Mouse (Mus musculus): ENCODE data around the gene Rad51b. TPM values are rescaled to one million over a fixed set of nuclear protein-coding genes. Genes with fewer than 3 reads are reported as not detected.

The Rad51b gene
- polyA plus RNA-seq, 1 experiment = 13.8 TPM

GRCm38 (mm10) chr12:79735341-79735785 is 438.3 kb downstream of the Rad51b start:
- TF ChIP-seq CTCF (IDR thresholded peaks at IDR 0.05; ENCODE audit: low read depth, low read length) (no peak), POLR2A (IDR thresholded peaks at IDR 0.05; ENCODE audit: insufficient read depth, low read length) (no peak), EP300 (IDR thresholded peaks at IDR 0.05; ENCODE audit: insufficient read depth, low read depth, low read length) (no peak)
- Histone ChIP-seq H3K27ac (ENCODE audit: insufficient read depth, low read length) (no peak overlapping the region), H3K9ac (ENCODE audit: low read depth, poor library complexity, severe bottlenecking) (no peak overlapping the region), H3K4me1 (ENCODE audit: control insufficient read depth, insufficient read depth, low read length) (no peaks in the 10 kb centered on the region), H3K27me3 (ENCODE audit: control insufficient read depth, insufficient read depth, low read length, poor library complexity, severe bottlenecking) (no peaks in the 10 kb centered on the region), H3K36me3 (ENCODE audit: control insufficient read depth, insufficient read depth, low read length, poor library complexity, severe bottlenecking) (no peaks in the 10 kb centered on the region), H3K9me3 (replicated peaks; ENCODE audit: control insufficient read depth, insufficient read depth, low read length, poor library complexity, severe bottlenecking) (no peaks in the 10 kb centered on the region), H3K4me3 (ENCODE audit: low read depth, low read length) (no peak overlapping the region)

- no peak overlapping the region for H3K27ac ChIP-seq (ENCODE audit: insufficient read depth, low read length)
- no peaks in the 10 kb centered on the region for H3K27me3 ChIP-seq (ENCODE audit: control insufficient read depth, insufficient read depth, low read length, poor library complexity, severe bottlenecking)
- no peaks in the 10 kb centered on the region for H3K4me1 ChIP-seq (ENCODE audit: control insufficient read depth, insufficient read depth, low read length)
- no peaks in the 10 kb centered on the region for H3K36me3 ChIP-seq (ENCODE audit: control insufficient read depth, insufficient read depth, low read length, poor library complexity, severe bottlenecking)
- no peak overlapping the region for H3K4me3 ChIP-seq (ENCODE audit: low read depth, low read length)
- H3K9me3 ChIP-seq (replicated peaks; ENCODE audit: control insufficient read depth, insufficient read depth, low read length, poor library complexity, severe bottlenecking) = no peaks in the 10 kb centered on the region
- TF ChIP-seq EP300 (IDR thresholded peaks at IDR 0.05; ENCODE audit: insufficient read depth, low read depth, low read length) = no peak
- no peak for TF ChIP-seq POLR2A (IDR thresholded peaks at IDR 0.05; ENCODE audit: insufficient read depth, low read length)
- no peak overlapping the region for H3K9ac ChIP-seq (ENCODE audit: low read depth, poor library complexity, severe bottlenecking)
These were observed 438.8 kb downstream of the Rad51b start for GRCm38 (mm10) chr12:79735882-79736281.

GRCm38 (mm10) chr12:79738700-79739099 is 441.6 kb downstream of the Rad51b start:
- Histone ChIP-seq H3K4me1 (ENCODE audit: control insufficient read depth, insufficient read depth, low read length) (no peaks in the 10 kb centered on the region), H3K9ac (ENCODE audit: low read depth, poor library complexity, severe bottlenecking) (no peak overlapping the region), H3K36me3 (ENCODE audit: control insufficient read depth, insufficient read depth, low read length, poor library complexity, severe bottlenecking) (no peaks in the 10 kb centered on the region), H3K27ac (ENCODE audit: insufficient read depth, low read length) (no peak overlapping the region), H3K4me3 (ENCODE audit: low read depth, low read length) (no peak overlapping the region), H3K9me3 (replicated peaks; ENCODE audit: control insufficient read depth, insufficient read depth, low read length, poor library complexity, severe bottlenecking) (no peaks in the 10 kb centered on the region), H3K27me3 (ENCODE audit: control insufficient read depth, insufficient read depth, low read length, poor library complexity, severe bottlenecking) (no peaks in the 10 kb centered on the region)
- TF ChIP-seq POLR2A (IDR thresholded peaks at IDR 0.05; ENCODE audit: insufficient read depth, low read length) (no peak), EP300 (IDR thresholded peaks at IDR 0.05; ENCODE audit: insufficient read depth, low read depth, low read length) (no peak), CTCF (IDR thresholded peaks at IDR 0.05; ENCODE audit: low read depth, low read length) (no peak)

DNA sequence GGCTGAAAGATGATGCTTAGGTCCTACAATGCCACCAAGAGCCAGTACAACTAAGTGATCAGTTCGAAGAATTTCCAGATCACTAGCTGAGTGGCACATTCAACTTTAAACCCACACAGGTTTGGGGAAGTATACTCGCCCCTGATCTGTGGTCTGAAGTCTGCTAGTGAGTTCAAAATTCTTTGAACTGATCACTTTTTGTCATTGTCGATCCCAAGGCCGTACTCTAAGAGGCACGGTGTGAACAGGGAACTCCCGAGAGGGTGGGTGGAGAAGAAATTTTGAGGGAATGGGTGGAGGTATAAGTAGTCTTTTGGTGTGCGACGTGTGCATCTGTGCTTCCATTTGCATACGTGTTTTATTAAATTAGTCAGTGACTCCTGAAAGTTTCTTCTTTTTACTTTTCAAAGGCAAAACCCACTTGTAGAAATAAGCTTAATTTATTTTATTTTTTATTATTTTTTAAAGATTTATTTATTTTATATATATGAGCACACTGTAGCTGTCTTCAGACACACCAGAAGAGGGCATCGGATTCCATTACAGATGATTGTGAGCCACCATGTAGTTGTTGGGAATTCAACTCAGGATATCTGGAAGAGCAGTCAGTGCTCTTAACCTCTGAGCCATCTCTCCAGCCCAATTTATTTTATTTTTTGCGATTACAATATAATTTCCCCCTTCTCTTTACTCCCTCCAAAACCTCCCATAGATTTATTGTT is 443.0 kb downstream of the Rad51b start:
- TF ChIP-seq POLR2A (IDR thresholded peaks at IDR 0.05; ENCODE audit: insufficient read depth, low read length) (no peak), CTCF (IDR thresholded peaks at IDR 0.05; ENCODE audit: low read depth, low read length) (no peak), EP300 (IDR thresholded peaks at IDR 0.05; ENCODE audit: insufficient read depth, low read depth, low read length) (no peak)

GRCm38 (mm10) chr12:79742211-79742610 is 445.1 kb downstream of the Rad51b start:
- H3K4me1 ChIP-seq (ENCODE audit: control insufficient read depth, insufficient read depth, low read length) = no peaks in the 10 kb centered on the region
- no peak overlapping the region for H3K4me3 ChIP-seq (ENCODE audit: low read depth, low read length)
- no peaks in the 10 kb centered on the region for H3K9me3 ChIP-seq (replicated peaks; ENCODE audit: control insufficient read depth, insufficient read depth, low read length, poor library complexity, severe bottlenecking)
- no peaks in the 10 kb centered on the region for H3K36me3 ChIP-seq (ENCODE audit: control insufficient read depth, insufficient read depth, low read length, poor library complexity, severe bottlenecking)
- H3K27me3 ChIP-seq (ENCODE audit: control insufficient read depth, insufficient read depth, low read length, poor library complexity, severe bottlenecking) = no peaks in the 10 kb centered on the region
- no peak overlapping the region for H3K27ac ChIP-seq (ENCODE audit: insufficient read depth, low read length)
- no peak overlapping the region for H3K9ac ChIP-seq (ENCODE audit: low read depth, poor library complexity, severe bottlenecking)
- TF ChIP-seq POLR2A (IDR thresholded peaks at IDR 0.05; ENCODE audit: insufficient read depth, low read length) = no peak
- TF ChIP-seq EP300 (IDR thresholded peaks at IDR 0.05; ENCODE audit: insufficient read depth, low read depth, low read length) = no peak
- TF ChIP-seq CTCF (IDR thresholded peaks at IDR 0.05; ENCODE audit: low read depth, low read length) = no peak

More for the DNA sequence above, 443.0 kb downstream of the Rad51b start:
- H3K4me1 ChIP-seq (ENCODE audit: control insufficient read depth, insufficient read depth, low read length) = no peaks in the 10 kb centered on the region
- H3K27ac ChIP-seq (ENCODE audit: insufficient read depth, low read length) = no peak overlapping the region
- H3K9me3 ChIP-seq (replicated peaks; ENCODE audit: control insufficient read depth, insufficient read depth, low read length, poor library complexity, severe bottlenecking) = no peaks in the 10 kb centered on the region
- H3K27me3 ChIP-seq (ENCODE audit: control insufficient read depth, insufficient read depth, low read length, poor library complexity, severe bottlenecking) = no peaks in the 10 kb centered on the region
- no peaks in the 10 kb centered on the region for H3K36me3 ChIP-seq (ENCODE audit: control insufficient read depth, insufficient read depth, low read length, poor library complexity, severe bottlenecking)
- H3K9ac ChIP-seq (ENCODE audit: low read depth, poor library complexity, severe bottlenecking) = no peak overlapping the region
- no peak overlapping the region for H3K4me3 ChIP-seq (ENCODE audit: low read depth, low read length)

DNA sequence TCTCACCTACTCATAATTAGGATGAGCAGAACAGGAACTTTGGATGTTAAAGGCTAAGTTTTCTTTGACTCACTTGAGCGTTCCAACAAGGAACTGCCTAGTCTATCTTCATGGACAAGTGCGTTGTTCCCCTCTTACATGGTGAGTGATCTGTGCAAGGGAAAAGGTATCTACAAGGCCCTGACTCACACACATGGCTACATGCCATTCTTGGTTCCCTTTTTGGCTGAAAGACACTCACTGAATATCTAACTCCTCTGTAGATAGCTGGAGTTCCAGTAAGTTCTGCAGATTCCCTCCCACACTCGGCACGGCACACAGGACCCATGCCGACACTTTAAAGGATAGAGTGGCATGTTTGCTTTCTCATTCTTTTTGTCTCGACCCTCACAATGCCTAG is 447.0 kb downstream of the Rad51b start:
- no peak for TF ChIP-seq POLR2A (IDR thresholded peaks at IDR 0.05; ENCODE audit: insufficient read depth, low read length)
- no peak for TF ChIP-seq CTCF (IDR thresholded peaks at IDR 0.05; ENCODE audit: low read depth, low read length)
- no peak for TF ChIP-seq EP300 (IDR thresholded peaks at IDR 0.05; ENCODE audit: insufficient read depth, low read depth, low read length)
- Histone ChIP-seq H3K9me3 (replicated peaks; ENCODE audit: control insufficient read depth, insufficient read depth, low read length, poor library complexity, severe bottlenecking) (no peaks in the 10 kb centered on the region), H3K36me3 (ENCODE audit: control insufficient read depth, insufficient read depth, low read length, poor library complexity, severe bottlenecking) (no peaks in the 10 kb centered on the region), H3K9ac (ENCODE audit: low read depth, poor library complexity, severe bottlenecking) (no peak overlapping the region), H3K4me1 (ENCODE audit: control insufficient read depth, insufficient read depth, low read length) (no peaks in the 10 kb centered on the region), H3K27me3 (ENCODE audit: control insufficient read depth, insufficient read depth, low read length, poor library complexity, severe bottlenecking) (no peaks in the 10 kb centered on the region; the same call in 1 of the 2 replicates), H3K4me3 (ENCODE audit: low read depth, low read length) (no peak overlapping the region), H3K27ac (ENCODE audit: insufficient read depth, low read length) (no peak overlapping the region)
